Mouse (Mus musculus): Measurements from ENCODE around the gene Barhl2. TPM values are rescaled to one million over a fixed set of nuclear protein-coding genes. Genes with fewer than 3 reads are reported as not detected.

Gene Barhl2
- polyA plus RNA-seq, 1 experiment, result not detected

DNA sequence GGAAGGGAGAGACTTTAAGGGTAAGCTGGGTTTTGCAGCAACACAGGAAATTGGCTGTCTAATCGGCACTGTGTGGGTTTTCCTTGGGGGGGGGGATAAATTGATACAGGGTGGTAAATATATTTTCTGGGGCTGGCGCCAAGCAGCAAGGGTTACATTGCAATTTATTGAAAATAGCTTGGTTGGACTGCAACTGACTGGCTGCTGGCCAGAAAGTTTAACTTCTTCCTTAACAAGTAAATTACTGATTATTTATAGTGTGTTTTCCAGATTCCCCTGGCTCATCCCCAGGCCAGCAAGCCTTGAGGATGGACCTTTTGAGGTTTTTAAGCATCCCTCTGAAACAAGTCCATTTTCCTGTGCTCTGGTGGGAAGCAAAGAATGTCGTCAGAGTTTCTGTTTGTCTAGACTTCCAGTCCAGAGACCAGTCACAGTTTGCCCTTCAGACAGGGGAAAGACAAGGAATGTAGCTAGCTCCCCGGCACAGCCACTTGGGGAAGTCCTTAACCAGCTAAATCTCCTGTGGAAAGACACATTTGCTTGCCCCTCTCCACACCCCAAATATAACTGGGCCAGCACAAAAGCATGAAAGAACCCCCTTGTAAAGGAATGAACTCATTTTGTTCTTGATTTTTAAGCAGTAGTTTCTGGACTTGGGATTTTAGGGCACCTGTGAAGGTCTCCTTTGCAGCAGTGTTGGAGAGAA, 8.1 kb downstream of the Barhl2 start:
- Histone ChIP-seq H3K4me1 (ENCODE audit: control insufficient read depth, insufficient read depth, low read length) (no peaks in the 10 kb centered on the region), H3K4me3 (ENCODE audit: insufficient read depth, low read length) (no peak overlapping the region), H3K27ac (ENCODE audit: insufficient read depth, low read length) (no peak overlapping the region)
- no peak for TF ChIP-seq CTCF (IDR thresholded peaks at IDR 0.05; ENCODE audit: borderline replicate concordance, insufficient read depth, low read length)
- TF ChIP-seq POLR2A (IDR thresholded peaks at IDR 0.05; ENCODE audit: low read depth, low read length), result no peak

DNA sequence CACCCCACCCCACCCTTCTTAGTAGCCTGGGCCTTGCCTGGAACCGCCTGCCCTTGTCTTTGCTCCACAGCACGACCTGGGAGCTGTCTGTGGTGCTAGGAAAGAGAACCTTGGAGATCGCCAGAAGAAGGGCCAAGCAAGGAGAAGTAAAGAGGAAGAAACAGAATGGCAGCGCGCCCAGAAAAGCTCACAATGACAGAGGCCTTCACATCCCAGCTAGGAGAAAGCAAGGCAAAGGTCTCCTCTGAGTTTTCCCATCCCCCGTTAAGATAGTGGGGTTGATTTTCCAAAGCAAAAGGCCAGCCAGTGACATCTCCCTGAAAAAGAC, 9.2 kb downstream of the Barhl2 start:
- Histone ChIP-seq H3K27ac (ENCODE audit: insufficient read depth, low read length) (no peak overlapping the region), H3K4me1 (ENCODE audit: control insufficient read depth, insufficient read depth, low read length) (no peaks in the 10 kb centered on the region), H3K4me3 (ENCODE audit: insufficient read depth, low read length) (no peak overlapping the region)
- TF ChIP-seq POLR2A (IDR thresholded peaks at IDR 0.05; ENCODE audit: low read depth, low read length) (no peak), CTCF (IDR thresholded peaks at IDR 0.05; ENCODE audit: borderline replicate concordance, insufficient read depth, low read length) (no peak)

DNA sequence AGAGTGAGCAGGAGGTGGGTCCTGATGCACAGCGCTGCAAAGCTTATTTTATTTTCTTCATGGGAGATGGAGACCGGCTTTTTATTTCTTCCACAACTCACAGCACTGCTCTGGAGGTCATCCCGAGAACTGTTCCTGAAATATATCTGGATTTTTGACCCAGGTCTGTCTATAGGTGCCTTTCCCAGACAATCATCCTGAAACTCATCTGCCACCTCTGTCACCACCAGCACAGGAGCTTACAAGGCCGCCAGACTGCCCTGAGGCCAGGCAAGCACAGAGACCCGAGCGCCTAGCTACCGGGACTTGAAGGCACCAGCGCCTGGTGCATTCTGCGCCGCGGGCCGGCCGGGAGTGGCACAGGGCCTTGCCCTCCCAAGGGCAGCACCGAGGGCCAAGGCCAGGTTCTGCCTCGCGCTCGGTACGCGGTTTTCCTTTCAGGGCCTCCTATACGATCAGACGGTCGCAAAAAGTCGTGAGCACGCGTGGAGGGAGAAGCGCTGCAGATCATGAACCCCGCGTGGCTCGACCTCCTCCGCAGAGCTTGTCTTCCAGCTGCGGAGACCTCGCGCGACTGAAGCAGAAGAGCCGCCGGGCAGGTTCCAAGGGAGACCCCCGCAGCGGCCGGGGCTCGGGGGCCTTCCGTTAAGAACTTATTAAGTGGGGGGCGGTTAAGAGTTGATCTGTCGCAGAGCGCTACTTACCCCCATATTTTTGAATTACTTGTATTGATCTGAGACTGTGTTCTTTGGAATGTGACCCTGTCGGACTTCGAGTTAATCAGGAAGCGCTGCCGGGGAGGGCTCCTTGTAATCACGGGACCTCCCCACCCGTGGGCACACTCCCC, 9.8 kb downstream of the Barhl2 start:
- no peak overlapping the region for H3K27ac ChIP-seq (ENCODE audit: insufficient read depth, low read length)
- TF ChIP-seq POLR2A (IDR thresholded peaks at IDR 0.05; ENCODE audit: low read depth, low read length) (no peak), CTCF (IDR thresholded peaks at IDR 0.05; ENCODE audit: borderline replicate concordance, insufficient read depth, low read length) (no peak)
- H3K4me1 ChIP-seq (ENCODE audit: control insufficient read depth, insufficient read depth, low read length), result no peaks in the 10 kb centered on the region
- H3K4me3 ChIP-seq (ENCODE audit: insufficient read depth, low read length), result no peak overlapping the region

DNA sequence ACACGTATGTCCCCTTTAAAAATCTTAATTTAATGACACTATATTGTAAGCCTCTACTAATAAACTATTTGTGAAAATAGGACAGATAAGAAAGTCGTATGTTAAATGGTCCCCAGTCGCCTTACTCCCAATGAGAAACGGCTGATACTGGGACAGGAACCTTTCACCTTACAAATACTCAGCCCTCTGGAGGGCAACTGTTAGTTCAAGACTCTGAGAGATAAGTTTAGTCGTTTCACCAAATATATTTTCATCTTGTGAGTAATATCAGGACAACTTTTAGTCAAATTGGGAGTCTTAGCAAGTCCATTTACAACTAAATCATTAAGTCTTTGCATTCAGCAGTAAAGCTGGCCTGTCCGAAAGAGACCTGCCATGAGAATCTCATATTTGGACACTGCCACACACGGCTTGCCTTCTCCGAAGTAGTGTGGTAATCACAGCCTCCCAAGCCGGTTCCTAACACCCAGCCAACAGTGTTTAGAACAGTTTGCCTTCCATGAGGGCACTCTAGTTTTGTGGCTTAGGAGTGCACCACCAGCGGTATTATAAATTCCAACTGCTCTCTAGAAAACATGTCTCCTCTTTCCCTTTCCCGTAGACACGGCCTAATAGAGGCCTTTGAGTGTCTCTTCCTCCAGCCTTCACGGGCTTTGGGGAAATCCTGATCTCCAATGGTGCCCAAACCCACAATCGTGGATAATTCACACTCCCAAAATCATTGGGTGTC, 10.7 kb downstream of the Barhl2 start:
- H3K4me3 ChIP-seq (ENCODE audit: insufficient read depth, low read length), result no peak overlapping the region
- H3K27ac ChIP-seq (ENCODE audit: insufficient read depth, low read length), result no peak overlapping the region
- no peaks in the 10 kb centered on the region for H3K4me1 ChIP-seq (ENCODE audit: control insufficient read depth, insufficient read depth, low read length)
- TF ChIP-seq CTCF (IDR thresholded peaks at IDR 0.05; ENCODE audit: borderline replicate concordance, insufficient read depth, low read length), result no peak
- no peak for TF ChIP-seq POLR2A (IDR thresholded peaks at IDR 0.05; ENCODE audit: low read depth, low read length)

DNA sequence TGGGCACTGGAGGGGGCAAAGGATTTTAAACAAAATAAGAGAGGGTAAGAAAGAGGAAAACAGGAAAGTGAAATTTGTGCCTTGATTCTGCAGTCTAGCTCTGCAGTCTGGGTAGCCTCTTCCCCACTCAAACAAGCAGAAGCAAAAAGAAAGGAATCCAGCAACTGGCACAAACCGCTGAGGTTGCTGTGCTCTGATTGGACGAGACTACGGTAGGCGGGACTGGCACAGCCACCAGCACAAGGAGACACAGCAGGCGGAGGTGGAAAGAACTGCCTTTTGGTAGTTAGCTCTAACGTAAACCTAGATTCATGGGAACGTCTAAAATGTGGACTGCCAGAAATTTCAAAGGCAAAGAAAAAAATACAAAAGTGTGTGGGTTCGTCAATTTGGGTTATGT, 11.4 kb downstream of the Barhl2 start:
- Histone ChIP-seq H3K27ac (ENCODE audit: insufficient read depth, low read length) (no peak overlapping the region), H3K4me1 (ENCODE audit: control insufficient read depth, insufficient read depth, low read length) (no peaks in the 10 kb centered on the region), H3K4me3 (ENCODE audit: insufficient read depth, low read length) (no peak overlapping the region)
- TF ChIP-seq POLR2A (IDR thresholded peaks at IDR 0.05; ENCODE audit: low read depth, low read length), result no peak
- TF ChIP-seq CTCF (IDR thresholded peaks at IDR 0.05; ENCODE audit: borderline replicate concordance, insufficient read depth, low read length), result no peak

DNA sequence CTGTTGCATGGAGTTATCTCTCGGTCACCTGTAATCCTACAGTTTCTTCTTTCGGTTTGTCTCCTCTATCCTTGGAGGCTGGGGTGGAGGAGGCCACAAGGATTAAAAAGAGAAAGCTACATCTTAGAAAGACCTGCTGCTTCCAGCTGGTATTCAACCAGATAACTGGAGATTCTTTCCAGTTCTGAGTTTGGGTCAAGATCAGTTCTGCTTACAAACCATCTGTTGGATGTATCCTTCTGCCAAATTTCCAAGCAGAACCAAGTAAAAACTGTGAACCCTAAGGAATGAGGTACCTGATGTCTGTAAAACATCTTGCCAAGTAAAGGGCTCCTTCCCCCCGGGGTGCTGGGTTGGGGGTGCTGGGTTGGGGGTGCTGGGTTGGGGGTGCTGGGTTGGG, 12.3 kb downstream of the Barhl2 start:
- TF ChIP-seq POLR2A (IDR thresholded peaks at IDR 0.05; ENCODE audit: low read depth, low read length) (no peak), CTCF (IDR thresholded peaks at IDR 0.05; ENCODE audit: borderline replicate concordance, insufficient read depth, low read length) (no peak)
- Histone ChIP-seq H3K27ac (ENCODE audit: insufficient read depth, low read length) (no peak overlapping the region), H3K4me3 (ENCODE audit: insufficient read depth, low read length) (no peak overlapping the region), H3K4me1 (ENCODE audit: control insufficient read depth, insufficient read depth, low read length) (no peaks in the 10 kb centered on the region)

DNA sequence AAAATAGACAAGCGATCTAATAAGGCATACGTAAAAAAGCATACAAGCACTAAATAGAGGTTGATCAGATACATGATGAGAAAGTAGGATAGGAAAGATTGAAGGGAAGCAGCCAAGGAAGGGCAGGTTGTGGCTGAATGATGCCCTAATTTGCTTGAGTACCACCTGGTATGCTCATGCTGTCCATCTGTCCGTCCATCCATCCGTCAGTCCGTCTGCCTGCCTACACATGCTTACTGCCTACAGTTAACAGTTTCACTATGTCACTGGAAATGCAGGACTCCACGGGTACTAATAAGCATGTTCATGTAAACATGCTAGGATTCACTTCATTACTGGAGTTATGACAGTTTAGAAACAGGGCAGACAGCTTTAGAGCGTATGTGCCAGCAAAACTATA, 19.1 kb downstream of the Barhl2 start:
- TF ChIP-seq CTCF (IDR thresholded peaks at IDR 0.05; ENCODE audit: borderline replicate concordance, insufficient read depth, low read length) (no peak), POLR2A (IDR thresholded peaks at IDR 0.05; ENCODE audit: low read depth, low read length) (no peak)
- Histone ChIP-seq H3K4me3 (ENCODE audit: insufficient read depth, low read length) (no peak overlapping the region), H3K27ac (ENCODE audit: insufficient read depth, low read length) (no peak overlapping the region), H3K4me1 (ENCODE audit: control insufficient read depth, insufficient read depth, low read length) (no peaks in the 10 kb centered on the region)

DNA sequence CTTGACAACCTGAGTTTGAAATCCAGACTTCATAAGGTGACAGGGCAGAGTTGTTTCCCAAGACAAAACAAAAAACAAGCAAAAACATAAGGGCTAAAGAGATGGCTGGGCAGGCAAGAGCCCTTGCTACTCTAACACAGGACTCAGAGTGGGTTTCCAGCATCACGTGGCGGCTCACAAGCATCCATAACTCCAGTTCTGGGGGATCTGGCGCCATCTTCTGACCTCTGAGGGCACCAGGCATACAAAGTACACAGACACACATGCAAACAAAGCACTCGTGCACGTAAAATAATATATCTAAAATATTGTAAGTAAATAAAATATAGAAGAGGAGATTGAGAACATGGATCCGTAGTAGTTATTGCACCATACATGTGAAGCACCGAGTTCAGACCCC, 31.9 kb downstream of the Barhl2 start:
- Histone ChIP-seq H3K4me3 (ENCODE audit: insufficient read depth, low read length) (no peak overlapping the region), H3K27ac (ENCODE audit: insufficient read depth, low read length) (no peak overlapping the region), H3K4me1 (ENCODE audit: control insufficient read depth, insufficient read depth, low read length) (no peaks in the 10 kb centered on the region)
- TF ChIP-seq CTCF (IDR thresholded peaks at IDR 0.05; ENCODE audit: borderline replicate concordance, insufficient read depth, low read length), result no peak
- no peak for TF ChIP-seq POLR2A (IDR thresholded peaks at IDR 0.05; ENCODE audit: low read depth, low read length)

DNA sequence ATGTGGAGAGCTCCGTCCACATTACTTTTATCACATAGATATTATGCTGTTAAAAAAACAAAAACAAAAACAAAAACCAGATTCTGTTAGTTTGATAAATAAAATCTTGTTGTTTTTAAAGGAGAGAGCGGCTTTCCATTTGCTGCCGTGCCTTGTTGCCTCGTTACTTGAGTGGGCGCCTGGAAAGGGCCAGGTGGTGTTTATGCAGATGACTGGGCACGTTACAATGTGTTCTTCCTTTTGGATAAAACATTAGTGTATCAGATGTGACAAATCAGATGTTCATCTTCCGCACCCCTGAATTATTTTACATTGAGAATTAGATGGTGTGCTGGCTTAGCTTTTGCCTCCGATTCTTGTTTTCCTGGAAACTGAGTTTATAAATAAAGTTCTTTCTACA, 37.1 kb downstream of the Barhl2 start:
- Histone ChIP-seq H3K4me1 (ENCODE audit: control insufficient read depth, insufficient read depth, low read length) (no peaks in the 10 kb centered on the region), H3K4me3 (ENCODE audit: insufficient read depth, low read length) (no peak overlapping the region), H3K27ac (ENCODE audit: insufficient read depth, low read length) (no peak overlapping the region)
- TF ChIP-seq POLR2A (IDR thresholded peaks at IDR 0.05; ENCODE audit: low read depth, low read length), result no peak
- no peak for TF ChIP-seq CTCF (IDR thresholded peaks at IDR 0.05; ENCODE audit: borderline replicate concordance, insufficient read depth, low read length)

DNA sequence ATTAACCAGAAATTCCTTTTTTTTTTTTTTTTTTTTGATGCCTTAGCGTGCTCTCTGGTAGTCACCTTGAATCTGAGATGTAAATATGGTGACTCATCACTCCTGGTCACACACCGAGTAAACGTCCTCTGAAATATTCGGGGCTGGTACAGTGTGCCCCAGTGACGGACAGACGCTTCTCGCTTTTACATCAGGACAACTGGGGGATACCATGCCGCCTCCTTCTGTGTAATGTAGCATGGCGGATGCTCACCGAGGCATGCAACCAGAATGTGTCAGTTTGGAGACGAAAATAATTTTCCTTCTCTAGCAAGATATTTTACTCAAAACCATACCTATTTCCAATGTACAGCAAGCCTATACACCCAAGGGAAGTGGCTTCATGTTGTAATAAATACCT, 37.6 kb downstream of the Barhl2 start:
- Histone ChIP-seq H3K4me3 (ENCODE audit: insufficient read depth, low read length) (no peak overlapping the region), H3K27ac (ENCODE audit: insufficient read depth, low read length) (no peak overlapping the region), H3K4me1 (ENCODE audit: control insufficient read depth, insufficient read depth, low read length) (no peaks in the 10 kb centered on the region)
- TF ChIP-seq POLR2A (IDR thresholded peaks at IDR 0.05; ENCODE audit: low read depth, low read length) (no peak), CTCF (IDR thresholded peaks at IDR 0.05; ENCODE audit: borderline replicate concordance, insufficient read depth, low read length) (no peak)
